ENCODE assay signal across 8 mouse cellular contexts in the genomic region with DNA sequence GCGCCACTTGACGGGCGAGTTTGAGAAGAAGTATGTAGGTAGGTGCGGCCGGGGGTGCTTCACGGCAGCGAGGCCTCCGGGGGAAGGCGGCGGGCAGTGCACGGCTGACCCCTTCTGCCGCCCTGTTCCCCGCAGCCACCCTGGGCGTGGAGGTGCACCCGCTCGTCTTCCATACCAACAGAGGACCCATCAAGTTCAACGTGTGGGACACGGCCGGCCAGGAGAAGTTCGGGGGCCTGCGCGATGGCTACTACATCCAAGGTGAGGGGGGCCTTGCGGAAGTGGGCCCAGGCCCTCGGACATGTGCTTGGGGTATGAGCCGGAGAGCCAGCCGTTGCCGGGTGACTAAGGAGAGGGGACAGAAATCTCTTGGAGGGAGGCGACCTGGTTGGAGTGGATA. TPM values are rescaled to one million over a fixed set of nuclear protein-coding genes. Genes with fewer than 3 reads are reported as not detected.
DNase-seq lines count a peak whose midpoint lies in the region; ATAC-seq lines count a peak whose summit lies in the region.

No protein-coding gene starts in this region.

- H3K27ac ChIP-seq in heart, embryonic 14.5 days (replicated peaks in 1 of 2; ENCODE audit: control insufficient read depth in 1 of 2, insufficient read depth in 1 of 2, low read depth in 2 of 2, low read length in 2 of 2), result peak overlapping the region; percentile 94 to 98
- H3K27ac ChIP-seq in limb, embryonic 12.5 days, result peak overlapping the region; percentile 97
- peak overlapping the region; percentile 97 for H3K27ac ChIP-seq in midbrain, embryonic 13.5 days

- H3K4me1 ChIP-seq in heart, embryonic 14.5 days (ENCODE audit: control insufficient read depth in 2 of 2, insufficient read depth in 2 of 2, low read length in 2 of 2), result peaks cover 2 to 11% of the 10 kb centered on the region in 2 experiments; a peak in 2 of 4 replicates
- peaks cover 10% of the 10 kb centered on the region for H3K4me1 ChIP-seq in limb, embryonic 12.5 days (replicated peaks)
- peaks cover 22% of the 10 kb centered on the region for H3K4me1 ChIP-seq in midbrain, embryonic 13.5 days (replicated peaks)

- ATAC-seq in heart, embryonic 14.5 days (ENCODE audit: insufficient number of reproducible peaks, insufficient read depth, low FRiP score, low read depth), result no peak
- no peak for ATAC-seq in limb, embryonic 12.5 days (ENCODE audit: insufficient number of reproducible peaks, insufficient read depth, low FRiP score, low TSS enrichment, low read depth)
- ATAC-seq in midbrain, embryonic 13.5 days, result peak; percentile 18

- H3K27me3 ChIP-seq in heart, embryonic 14.5 days (ENCODE audit: control insufficient read depth, insufficient read depth, low read length), result no peaks in the 10 kb centered on the region
- no peaks in the 10 kb centered on the region for H3K27me3 ChIP-seq in limb, embryonic 12.5 days
- H3K27me3 ChIP-seq in midbrain, embryonic 13.5 days, result no peaks in the 10 kb centered on the region

- peak overlapping the region; percentile 83 for H3K4me2 ChIP-seq in heart, embryonic 14.5 days (ENCODE audit: low read length)
- peak overlapping the region; percentile 87 for H3K4me2 ChIP-seq in limb, embryonic 12.5 days
- peak overlapping the region; percentile 89 for H3K4me2 ChIP-seq in midbrain, embryonic 13.5 days (replicated peaks)

- peak; percentile 25 for DNase-seq in embryo, embryonic 10 days (ENCODE audit: low spot score)
- DNase-seq in embryo, embryonic 9.5 days (ENCODE audit: extremely low spot score), result no peak
- DNase-seq in 3134 (ENCODE audit: extremely low read depth, insufficient read length, low spot score), result peak; percentile 65
- DNase-seq in adrenal gland, postnatal 36 days, result peak; percentile 18 to 43
- no peak for DNase-seq in gastrocnemius, adult 18-20 months (ENCODE audit: low spot score)

- 4% methylated on average over 28 of the region's 28 CpGs for WGBS in heart, embryonic 14.5 days
- 2% methylated on average over 28 of the region's 28 CpGs for WGBS in limb, embryonic 12.5 days
- 4% methylated on average over 28 of the region's 28 CpGs for WGBS in midbrain, embryonic 13.5 days

- no peaks in the 10 kb centered on the region for H3K9me3 ChIP-seq in heart, embryonic 14.5 days (ENCODE audit: control insufficient read depth, low read length)
- H3K9me3 ChIP-seq in limb, embryonic 12.5 days, result no peaks in the 10 kb centered on the region
- H3K9me3 ChIP-seq in midbrain, embryonic 13.5 days, result no peaks in the 10 kb centered on the region

- H3K4me3 ChIP-seq in heart, embryonic 14.5 days (ENCODE audit: control insufficient read depth in 1 of 2, insufficient read depth in 1 of 2, low read depth in 1 of 2, low read length in 2 of 2), result peak overlapping the region; percentile 86 to 92
- peak overlapping the region; percentile 97 for H3K4me3 ChIP-seq in limb, embryonic 12.5 days (replicated peaks)
- peak overlapping the region; percentile 90 for H3K4me3 ChIP-seq in midbrain, embryonic 13.5 days (replicated peaks)

- peak overlapping the region; percentile 93 for H3K9ac ChIP-seq in heart, embryonic 14.5 days (ENCODE audit: low read length)
- peak overlapping the region; percentile 99 for H3K9ac ChIP-seq in limb, embryonic 12.5 days (replicated peaks)
- H3K9ac ChIP-seq in midbrain, embryonic 13.5 days (replicated peaks), result peak overlapping the region; percentile 93

- H3K36me3 ChIP-seq in heart, embryonic 14.5 days (ENCODE audit: control insufficient read depth, insufficient read depth, low read length), result peaks cover 43% of the 10 kb centered on the region
- peaks cover 36% of the 10 kb centered on the region for H3K36me3 ChIP-seq in limb, embryonic 12.5 days
- H3K36me3 ChIP-seq in midbrain, embryonic 13.5 days, result peaks cover 28% of the 10 kb centered on the region

RNA-seq across cellular contexts. Expression of gene Ran, which starts 0.9 kb away (rescaled TPM):
- 100 to 1,000 TPM; 222 to 226 TPM for total RNA-seq in adrenal gland, postnatal 36 days (2021)
- 333 and 339 TPM in 2 replicates for polyA plus RNA-seq in heart, embryonic 14.5 days (2014; fragmentation: Nextera tagmentation; extraction: Ambion mirVana)
- polyA plus RNA-seq in limb, embryonic 12.5 days (2016; fragmentation: Nextera tagmentation; extraction: Ambion mirVana), result 689 and 751 TPM in 2 replicates
- polyA plus RNA-seq in midbrain, embryonic 13.5 days (2015; fragmentation: Nextera tagmentation; extraction: Ambion mirVana), result 529 and 559 TPM in 2 replicates
- 10 to 100 TPM; 68.9 to 83.3 TPM for total RNA-seq in gastrocnemius, adult 18-20 months (2021)

RNA-seq across cellular contexts. Expression of gene Stx2, which starts 12.4 kb away (rescaled TPM):
- 10 to 100 TPM; 22.9 to 26.9 TPM for total RNA-seq in adrenal gland, postnatal 36 days (2021)
- polyA plus RNA-seq in heart, embryonic 14.5 days (2014; fragmentation: Nextera tagmentation; extraction: Ambion mirVana), result 21.3 and 21.4 TPM in 2 replicates
- polyA plus RNA-seq in limb, embryonic 12.5 days (2016; fragmentation: Nextera tagmentation; extraction: Ambion mirVana), result 31.5 and 31.6 TPM in 2 replicates
- polyA plus RNA-seq in midbrain, embryonic 13.5 days (2015; fragmentation: Nextera tagmentation; extraction: Ambion mirVana), result 15.5 and 17.0 TPM in 2 replicates
- total RNA-seq in gastrocnemius, adult 18-20 months (2021), result 1 to 10 TPM; 4.5 to 6.6 TPM

Comparison
In these comparisons a context has a peak if more than half of its experiments do, and no peak if none do; other contexts are left out.
1. DNase-seq: peak in embryo, embryonic 10 days (single experiment), 3134 (single experiment) and adrenal gland, postnatal 36 days (2 of 2); none in embryo, embryonic 9.5 days (single experiment) and gastrocnemius, adult 18-20 months (single experiment).
2. Peak in every context shown above with its lines, with median percentiles within 50 percentile points of each other: H3K27ac ChIP-seq, H3K4me2 ChIP-seq, H3K4me3 ChIP-seq and H3K9ac ChIP-seq.